Mouse (Mus musculus): ENCODE measurements around the gene Cd79a.

GRCm38 (mm10) chr7:24890281-24891216 lies 6.6 kb upstream of the Cd79a start:
- TF ChIP-seq HCFC1 (IDR thresholded peaks at IDR 0.05; ENCODE audit: borderline replicate concordance, insufficient read depth, low read length) (peak; percentile 57; the same call in 1 of the 2 replicates), MAFK (IDR thresholded peaks at IDR 0.05; ENCODE audit: insufficient read depth, low read depth, low read length) (peak; percentile 50; the same call in 1 of the 2 replicates), CHD2 (IDR thresholded peaks at IDR 0.05; ENCODE audit: low read depth, low read length) (no peak), ZC3H11A (IDR thresholded peaks at IDR 0.05; ENCODE audit: borderline replicate concordance, low read depth, low read length) (no peak), ZNF384 (IDR thresholded peaks at IDR 0.05; ENCODE audit: low read depth, low read length) (no peak)

Measured in ES-E14 (cell line).